Mouse (Mus musculus): ENCODE results near the gene Ptprd.

- TF ChIP-seq CTCF (IDR thresholded peaks at IDR 0.05; ENCODE audit: low read depth) (no peak), EP300 (optimal IDR thresholded peaks at IDR 0.05) (no peak)
Measured at GRCm38 (mm10) chr4:77721908-77722307, 489.9 kb downstream of the Ptprd start.

Measured in stomach, postnatal 0 days (tissue).